Mouse (Mus musculus): ENCODE measurements at regions not wholly inside any gene's neighbourhood (a gene's known extent, or its start where the extent isn't known, plus 50 kb on each side); places are given as distances from the start of the nearest gene placed in this dataset.

GRCm38 (mm10) chr7:71409061-71409460 lies 57.8 kb upstream of the Gm10295 start:
- Histone ChIP-seq H3K9ac (no peak overlapping the region), H3K4me2 (replicated peaks) (no peak overlapping the region), H3K36me3 (replicated peaks; ENCODE audit: control insufficient read depth, insufficient read depth) (no peaks in the 10 kb centered on the region), H3K9me3 (ENCODE audit: control insufficient read depth, low read length) (no peaks in the 10 kb centered on the region), H3K27me3 (ENCODE audit: control insufficient read depth, insufficient read depth, low read length) (peaks cover 11% of the 10 kb centered on the region; the same call in 1 of the 2 replicates), H3K27ac (no peak overlapping the region), H3K4me1 (replicated peaks; ENCODE audit: control insufficient read depth, insufficient read depth, low read length) (no peaks in the 10 kb centered on the region), H3K4me3 (replicated peaks; ENCODE audit: low read length) (no peak overlapping the region)
- ATAC-seq (ENCODE audit: low FRiP score) = no peak
- DNase-seq (ENCODE audit: low spot score) = no peak
- WGBS = 57% methylated on average over 5 of the region's 5 CpGs

GRCm38 (mm10) chr7:71406283-71406682 lies 55.0 kb upstream of the Gm10295 start:
- no peaks in the 10 kb centered on the region for H3K36me3 ChIP-seq (replicated peaks; ENCODE audit: control insufficient read depth, insufficient read depth)
- no peak overlapping the region for H3K27ac ChIP-seq
- H3K4me2 ChIP-seq (replicated peaks) = no peak overlapping the region
- 77% methylated on average over 8 of the region's 8 CpGs for WGBS
- H3K9me3 ChIP-seq (ENCODE audit: control insufficient read depth, low read length) = no peaks in the 10 kb centered on the region
- H3K27me3 ChIP-seq (ENCODE audit: control insufficient read depth, insufficient read depth, low read length) = peaks cover 11% of the 10 kb centered on the region; the same call in 1 of the 2 replicates
- no peak for DNase-seq (ENCODE audit: low spot score)
- H3K9ac ChIP-seq = no peak overlapping the region
- H3K4me1 ChIP-seq (replicated peaks; ENCODE audit: control insufficient read depth, insufficient read depth, low read length) = no peaks in the 10 kb centered on the region
- ATAC-seq (ENCODE audit: low FRiP score) = no peak
- no peak overlapping the region for H3K4me3 ChIP-seq (replicated peaks; ENCODE audit: low read length)
